Mouse (Mus musculus) embryo, embryonic 11.5 days (tissue): ENCODE measurements around the gene Gm44596.
A peak's percentile ranks its signal among the peaks of the same experiment; 100 is the strongest.

Experiments
- DNase-seq: peaks from one replicate; pipeline ENCODE4 v3.0.0-alpha.2; 2012; ENCODE audit warnings: low read depth, low spot score

The Gm44596 gene

GRCm38 (mm10) chr6:128375192-128375591, at the start of gene Gm44596, which contains the start of gene Tex52:
Gene Gm44596, plus strand, starts transcription at chr6:128375503.
Gene Tex52, plus strand, starts transcription at chr6:128375456.
- no peak for DNase-seq

- DNase-seq, result peak; percentile 71
These were observed 40.7 kb upstream of the Gm44596 start for GRCm38 (mm10) chr6:128334397-128335124.

- DNase-seq, result no peak
These were observed 37.8 kb upstream of the Gm44596 start for GRCm38 (mm10) chr6:128337467-128337866.

GRCm38 (mm10) chr6:128338876-128339275, 36.4 kb upstream of the Gm44596 start:
- no peak for DNase-seq

- DNase-seq, result no peak
These were observed 33.2 kb upstream of the Gm44596 start for GRCm38 (mm10) chr6:128341956-128342723.

- no peak for DNase-seq
These were observed 29.7 kb upstream of the Gm44596 start for GRCm38 (mm10) chr6:128345623-128346022.

GRCm38 (mm10) chr6:128346782-128347181, 28.5 kb upstream of the Gm44596 start:
- DNase-seq, result no peak

- no peak for DNase-seq
These were observed 25.6 kb upstream of the Gm44596 start for GRCm38 (mm10) chr6:128349711-128350110.

GRCm38 (mm10) chr6:128354140-128354539, 21.2 kb upstream of the Gm44596 start:
- DNase-seq, result no peak

- peak; percentile 32 for DNase-seq
These were observed 20.1 kb upstream of the Gm44596 start for GRCm38 (mm10) chr6:128355201-128355681.

- peak; percentile 91 for DNase-seq
These were observed 19.4 kb upstream of the Gm44596 start, which contains the start of gene Tulp3 for GRCm38 (mm10) chr6:128355726-128356416. Gene Tulp3, minus strand, starts transcription at chr6:128355851.

GRCm38 (mm10) chr6:128358999-128359398, 16.3 kb upstream of the Gm44596 start:
- DNase-seq, result peak; percentile 38

- no peak for DNase-seq
These were observed 13.4 kb upstream of the Gm44596 start for GRCm38 (mm10) chr6:128361901-128362300.

- DNase-seq, result peak; percentile 79
These were observed 12.8 kb upstream of the Gm44596 start, which contains the start of the genes Rhno1 and Foxm1 for GRCm38 (mm10) chr6:128362381-128363006. Gene Rhno1, minus strand, starts transcription at chr6:128362911. Gene Foxm1, plus strand, starts transcription at chr6:128362967.

GRCm38 (mm10) chr6:128363007-128363825, 12.1 kb upstream of the Gm44596 start:
- no peak for DNase-seq

- no peak for DNase-seq
These were observed 10.6 kb upstream of the Gm44596 start for GRCm38 (mm10) chr6:128364721-128365120.

- no peak for DNase-seq
These were observed 8.8 kb upstream of the Gm44596 start for GRCm38 (mm10) chr6:128366466-128366865.

GRCm38 (mm10) chr6:128370040-128370439, 5.3 kb upstream of the Gm44596 start:
- DNase-seq, result no peak

GRCm38 (mm10) chr6:128376371-128377085, 1.2 kb downstream of the Gm44596 start:
- DNase-seq, result no peak

- no peak for DNase-seq
These were observed 4.3 kb downstream of the Gm44596 start for GRCm38 (mm10) chr6:128379636-128380035.
